ENCODE assay signal across 18 mouse cellular contexts in genomic region chr3:93572058-93572791, GRCm38 (mm10). TPM values are rescaled to one million over a fixed set of nuclear protein-coding genes. Genes with fewer than 3 reads are reported as not detected.
DNase-seq lines count a peak whose midpoint lies in the region; ATAC-seq and TF ChIP-seq lines count a peak whose summit lies in the region.
"Had no signal": no experiment of that assay in that cellular context is flagged by ENCODE, and none has a peak within 500 bp of the region (broad histone marks: within the 10 kb centered on the region; RNA-seq: fewer than 3 reads in every experiment).

No protein-coding gene starts in this region.

- DNase-seq in adrenal gland, adult (ENCODE audit: inconsistent age in 2 of 2, low spot score in 1 of 2) = peak; percentile 73 to 90
- DNase-seq in adrenal gland, postnatal 4 days (ENCODE audit: low spot score in 2 of 2) = no peak
- DNase-seq in CH12.LX (ENCODE audit: extremely low read depth) = no peak
- DNase-seq in adrenal gland, postnatal 14 days = peak; percentile 45
- DNase-seq in gastrocnemius, postnatal 10 days = no peak
- no peak for DNase-seq in layer of hippocampus, postnatal 36 days
- DNase-seq: cerebellum, adult 2 months; heart, postnatal 10 days; kidney, adult 8-10 months; kidney, postnatal 4 days; liver, postnatal 0 days; lung, postnatal 36 days had no signal

- no peak for TF ChIP-seq POLR2A in CH12.LX (IDR thresholded peaks at IDR 0.05; ENCODE audit: low read depth, low read length)

- no peaks in the 10 kb centered on the region for H3K36me3 ChIP-seq in CH12.LX (replicated peaks in 1 of 2; ENCODE audit: control insufficient read depth in 1 of 2, insufficient read depth in 1 of 2, low read length in 1 of 2)
- no peaks in the 10 kb centered on the region for H3K36me3 ChIP-seq in heart, embryonic 11.5 days (ENCODE audit: control insufficient read depth, insufficient read depth, low read length)
- H3K36me3 ChIP-seq: limb, embryonic 13.5 days; midbrain, embryonic 13.5 days had no signal

- ATAC-seq in megakaryocyte, adult 5-6 weeks (ENCODE audit: poor library complexity, severe bottlenecking) = peak; percentile 56; the same call in 1 of the 2 replicates
- ATAC-seq in heart, embryonic 11.5 days (replicated peaks; ENCODE audit: insufficient number of reproducible peaks, low FRiP score, low TSS enrichment) = no peak
- ATAC-seq: forebrain, embryonic 13.5 days; liver, postnatal 0 days; midbrain, embryonic 13.5 days had no signal

- in situ Hi-C loops in CH12.LX (cut with MboI; ENCODE audit: low pct_ligation_motif_present, low pct_unique_long_range_greater_than_20kb, low sequenced_read_pairs) = no loop called here

- no peaks in the 10 kb centered on the region for H3K79me2 ChIP-seq in CH12.LX (replicated peaks; ENCODE audit: control insufficient read depth, extremely low read depth, insufficient read depth, poor library complexity, severe bottlenecking)

- peaks cover 16 to 19% of the 10 kb centered on the region in 2 experiments for H3K4me1 ChIP-seq in CH12.LX (ENCODE audit: control insufficient read depth in 1 of 2, insufficient read depth in 2 of 2)
- H3K4me1 ChIP-seq in heart, embryonic 11.5 days (ENCODE audit: control insufficient read depth, insufficient read depth, low read length) = no peaks in the 10 kb centered on the region
- H3K4me1 ChIP-seq: forebrain, embryonic 13.5 days; midbrain, embryonic 13.5 days had no signal

- no peaks in the 10 kb centered on the region for H3K27me3 ChIP-seq in CH12.LX (replicated peaks)
- no peaks in the 10 kb centered on the region for H3K27me3 ChIP-seq in heart, embryonic 11.5 days (ENCODE audit: control insufficient read depth, insufficient read depth, low read length)
- H3K27me3 ChIP-seq: forebrain, embryonic 13.5 days; limb, embryonic 13.5 days; midbrain, embryonic 13.5 days had no signal

- no peak overlapping the region for H3K4me3 ChIP-seq in CH12.LX (replicated peaks in 1 of 3; ENCODE audit: low read depth in 2 of 3, low read length in 2 of 3, poor library complexity in 1 of 3)
- H3K4me3 ChIP-seq in heart, embryonic 11.5 days (ENCODE audit: low read depth, low read length) = no peak overlapping the region
- H3K4me3 ChIP-seq: forebrain, embryonic 13.5 days; limb, embryonic 13.5 days; midbrain, embryonic 13.5 days had no signal

- no peak for TF ChIP-seq CTCF in CH12.LX (conservative IDR thresholded peaks at IDR 0.05 in 1 of 2, IDR thresholded peaks at IDR 0.05 in 1 of 2; ENCODE audit: low read depth in 2 of 2, low read length in 2 of 2)

- no peak overlapping the region for H3K4me2 ChIP-seq in CH12.LX (ENCODE audit: insufficient read depth, low read depth, poor library complexity, severe bottlenecking)
- H3K4me2 ChIP-seq in heart, embryonic 11.5 days = no peak overlapping the region
- H3K4me2 ChIP-seq: forebrain, embryonic 13.5 days; hindbrain, embryonic 14.5 days; limb, embryonic 13.5 days; midbrain, embryonic 13.5 days had no signal

- no peak overlapping the region for H3K27ac ChIP-seq in CH12.LX (ENCODE audit: insufficient read depth, low read depth)
- H3K27ac ChIP-seq in heart, embryonic 11.5 days (ENCODE audit: low read depth, low read length) = no peak overlapping the region
- H3K27ac ChIP-seq: forebrain, embryonic 13.5 days; hindbrain, embryonic 14.5 days; limb, embryonic 13.5 days; midbrain, embryonic 13.5 days had no signal

- TF ChIP-seq RAD21 in CH12.LX (IDR thresholded peaks at IDR 0.05; ENCODE audit: low read depth, low read length) = no peak

- no peaks in the 10 kb centered on the region for H3K9me3 ChIP-seq in CH12.LX (replicated peaks; ENCODE audit: low read length)
- H3K9me3 ChIP-seq in heart, embryonic 11.5 days (replicated peaks; ENCODE audit: control insufficient read depth, low read length) = no peaks in the 10 kb centered on the region
- H3K9me3 ChIP-seq: forebrain, embryonic 13.5 days; limb, embryonic 13.5 days; midbrain, embryonic 13.5 days had no signal

- no peak for TF ChIP-seq EP300 in CH12.LX (IDR thresholded peaks at IDR 0.05; ENCODE audit: low read length)

- dilution Hi-C loops in CH12.LX (cut with MboI; ENCODE audit: extremely low pct_ligation_motif_present, extremely low pct_unique_long_range_greater_than_20kb, low sequenced_read_pairs) = no loop called here

- no peak overlapping the region for H3K9ac ChIP-seq in CH12.LX (ENCODE audit: insufficient read depth, low read depth)
- H3K9ac ChIP-seq in heart, embryonic 11.5 days (ENCODE audit: low read depth, low read length) = no peak overlapping the region
- H3K9ac ChIP-seq: forebrain, embryonic 13.5 days; hindbrain, embryonic 14.5 days; limb, embryonic 13.5 days; liver, postnatal 0 days; midbrain, embryonic 13.5 days had no signal

- 65% methylated on average over 5 of the region's 5 CpGs for WGBS in heart, embryonic 11.5 days (ENCODE audit: insufficient replicate concordance)

TF ChIP-seq in CH12.LX, 34 proteins besides CTCF, POLR2A, EP300 and RAD21:
- TF ChIP-seq CHD2 (IDR thresholded peaks at IDR 0.05; ENCODE audit: low read length) = peak; percentile 37; the same call in 1 of the 2 replicates
- TF ChIP-seq SIN3A (IDR thresholded peaks at IDR 0.05; ENCODE audit: low read length) = no peak
- TF ChIP-seq E2F4 (IDR thresholded peaks at IDR 0.05; ENCODE audit: insufficient replicate concordance, low read depth, low read length) = no peak
- 0 out of 2 replicates have a peak, but pooled peaks have one; percentile 17 for TF ChIP-seq MAX (IDR thresholded peaks at IDR 0.05; ENCODE audit: low read length)
TF ChIP-seq in CH12.LX: peak in this region for 2.

RNA-seq across cellular contexts. Expression of gene S100a10, which starts 17.3 kb away (rescaled TPM):
- 100 to 1,000 TPM; 198 to 205 TPM for total RNA-seq in adrenal gland, postnatal 4 days (2021)
- 352 and 369 TPM in 2 replicates for total RNA-seq in CH12.LX (2012; rRNA removed)
- 429 and 518 TPM in 2 replicates for total RNA-seq in CH12.LX (2014; rRNA removed)
- 213 and 259 TPM in 2 replicates for polyA plus RNA-seq in CH12.LX (2012; ENCODE audit: insufficient read length, low read depth)
- total RNA-seq in adrenal gland, postnatal 14 days (2021) = 166 and 194 TPM in 2 replicates
- 967 and 993 TPM in 2 replicates for total RNA-seq in megakaryocyte, adult 5-6 weeks (2015)
- 1,318 and 1,661 TPM in 2 replicates for total RNA-seq in megakaryocyte, adult 5-6 weeks (2017)
- 100 to 1,000 TPM; 131 to 166 TPM for total RNA-seq in gastrocnemius, postnatal 10 days (2021)
- total RNA-seq in layer of hippocampus, postnatal 36 days (2021) = 10 to 100 TPM; 16.7 to 20.6 TPM
- 216 and 222 TPM in 2 replicates for polyA plus RNA-seq in heart, embryonic 11.5 days (2014; fragmentation: Nextera tagmentation; extraction: Ambion mirVana)

RNA-seq across cellular contexts. Expression of gene S100a11, which starts 51.9 kb away (rescaled TPM):
- 100 to 1,000 TPM; 223 to 236 TPM for total RNA-seq in adrenal gland, postnatal 4 days (2021)
- 33.4 and 47.2 TPM in 2 replicates for total RNA-seq in CH12.LX (2012; rRNA removed)
- total RNA-seq in CH12.LX (2014; rRNA removed) = 68.9 and 75.2 TPM in 2 replicates
- 448 and 468 TPM in 2 replicates for polyA plus RNA-seq in CH12.LX (2012; ENCODE audit: insufficient read length, low read depth)
- total RNA-seq in adrenal gland, postnatal 14 days (2021) = 217 and 219 TPM in 2 replicates
- 3,100 and 3,549 TPM in 2 replicates for total RNA-seq in megakaryocyte, adult 5-6 weeks (2015)
- total RNA-seq in megakaryocyte, adult 5-6 weeks (2017) = 217 and 333 TPM in 2 replicates
- total RNA-seq in gastrocnemius, postnatal 10 days (2021) = 100 to 1,000 TPM; 149 to 190 TPM
- total RNA-seq in layer of hippocampus, postnatal 36 days (2021) = 1 to 10 TPM; 3.8 to 8.2 TPM
- polyA plus RNA-seq in heart, embryonic 11.5 days (2014; fragmentation: Nextera tagmentation; extraction: Ambion mirVana) = 733 and 790 TPM in 2 replicates

Comparison
In these comparisons a context has a peak if more than half of its experiments do, and no peak if none do; other contexts are left out.
1. DNase-seq: peak in adrenal gland, adult (2 of 2) and adrenal gland, postnatal 14 days (single experiment); none in adrenal gland, postnatal 4 days (0 of 2), CH12.LX (single experiment), gastrocnemius, postnatal 10 days (single experiment) and layer of hippocampus, postnatal 36 days (0 of 2).